Mouse (Mus musculus) hindbrain, embryonic 14.5 days (tissue): ENCODE measurements at regions not wholly inside any gene's neighbourhood (a gene's known extent, or its start where the extent isn't known, plus 50 kb on each side); places are given as distances from the start of the nearest gene placed in this dataset.
A peak's percentile ranks its signal among the peaks of the same experiment; 100 is the strongest.

Experiments
- ATAC-seq: fragments of 200-750 bp; cut with Nextera tagmentation; 2 replicates; pipeline ENCODE4 v1.8.0; 2017; ENCODE audit warnings: moderate number of reproducible peaks, mild to moderate bottlenecking, moderate TSS enrichment, moderate library complexity; ENCODE audit not compliant: low FRiP score
- DNase-seq: peaks from one replicate; pipeline ENCODE4 v3.0.0-alpha.2; 2015; ENCODE audit warnings: low spot score
- H3K27ac ChIP-seq: fragments of 300-500 bp; sonication (generic); 2 replicates; pipeline ENCODE4 v1.5.1; 2014; ENCODE audit warnings: mild to moderate bottlenecking, moderate library complexity
- H3K27me3 ChIP-seq: fragments of 300-500 bp; sonication (generic); 2 replicates; pipeline ENCODE4 v1.6.1; 2014; ENCODE audit warnings: mild to moderate bottlenecking, low read length, mixed read lengths; ENCODE audit not compliant: control insufficient read depth, insufficient read depth
- H3K36me3 ChIP-seq: fragments of 300-500 bp; sonication (generic); replicated peaks from 2 replicates; pipeline ENCODE4 v1.6.1; 2014; ENCODE audit not compliant: control insufficient read depth, insufficient read depth
- H3K4me1 ChIP-seq: fragments of 300-500 bp; sonication (generic); replicated peaks from 2 replicates; pipeline ENCODE4 v1.6.1; 2014; ENCODE audit warnings: antibody characterized with exemption, low read length, mixed read lengths; ENCODE audit not compliant: control insufficient read depth, insufficient read depth
- H3K4me2 ChIP-seq: fragments of 300-500 bp; sonication (generic); replicated peaks from 2 replicates; pipeline ENCODE4 v1.6.1; 2014; ENCODE audit warnings: mild to moderate bottlenecking, moderate library complexity
- H3K4me3 ChIP-seq: fragments of 300-500 bp; sonication (generic); replicated peaks from 2 replicates; pipeline ENCODE4 v1.5.1; 2014; ENCODE audit warnings: mild to moderate bottlenecking, low read length
- H3K9ac ChIP-seq: fragments of 300-500 bp; sonication (generic); 2 replicates; pipeline ENCODE4 v1.6.1; 2014
- H3K9me3 ChIP-seq: fragments of 300-500 bp; sonication (generic); 2 replicates; pipeline ENCODE4 v1.6.1; 2016; ENCODE audit warnings: low read length; ENCODE audit not compliant: control insufficient read depth
- WGBS: fragments of 180-500 bp; shearing (Covaris S2); extraction: QIAGEN DNeasy Blood & Tissue Kit; methylation state at CpG from one replicate; pipeline ENCODE4 v1.1.7; 2014; 5-methylcytosine and 5-hydroxymethylcytosine counted together

- ATAC-seq (peak; percentile 92), DNase-seq (peak; percentile 85)
- H3K4me3 ChIP-seq, result no peak overlapping the region
- H3K4me1 ChIP-seq, result peaks cover 12% of the 10 kb centered on the region; the same call in 1 of the 2 replicates
- H3K4me2 ChIP-seq, result peak overlapping the region; percentile 33
- no peak overlapping the region for H3K27ac ChIP-seq
- no peak overlapping the region for H3K9ac ChIP-seq
- peaks cover 70% of the 10 kb centered on the region for H3K27me3 ChIP-seq
- no peaks in the 10 kb centered on the region for H3K36me3 ChIP-seq
- no peaks in the 10 kb centered on the region for H3K9me3 ChIP-seq
- WGBS, result 2% methylated on average over 14 of the region's 14 CpGs
These were observed 163.7 kb downstream of the Gm12689 start for GRCm38 (mm10) chr4:99459436-99459835.

DNA sequence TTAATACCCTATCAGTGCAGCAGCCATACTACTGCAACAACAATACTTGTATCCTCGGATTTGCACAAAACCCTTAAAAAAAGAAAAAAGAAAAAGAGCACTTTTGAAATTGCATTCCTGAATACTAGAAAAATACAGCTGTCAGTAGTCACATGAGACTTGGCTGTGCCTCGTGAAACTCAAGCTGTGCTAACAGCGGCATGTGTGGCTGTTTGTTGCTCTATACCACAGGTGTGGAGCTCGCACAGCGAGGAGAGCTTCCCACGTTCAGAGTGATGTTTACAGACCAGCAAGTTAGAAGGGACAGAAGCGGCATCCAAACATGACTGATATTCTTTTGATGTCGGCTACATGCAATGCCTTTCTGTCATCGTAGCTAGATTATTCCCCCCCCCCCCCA lies 169.8 kb downstream of the Gm12689 start:
- ATAC-seq, result no peak
- Histone ChIP-seq H3K27ac (no peak overlapping the region), H3K27me3 (peaks cover 43% of the 10 kb centered on the region), H3K4me1 (no peaks in the 10 kb centered on the region), H3K4me2 (no peak overlapping the region), H3K9me3 (no peaks in the 10 kb centered on the region), H3K4me3 (no peak overlapping the region), H3K36me3 (no peaks in the 10 kb centered on the region), H3K9ac (no peak overlapping the region)
- 76% methylated on average over 9 of the region's 9 CpGs for WGBS
- no peak for DNase-seq

DNA sequence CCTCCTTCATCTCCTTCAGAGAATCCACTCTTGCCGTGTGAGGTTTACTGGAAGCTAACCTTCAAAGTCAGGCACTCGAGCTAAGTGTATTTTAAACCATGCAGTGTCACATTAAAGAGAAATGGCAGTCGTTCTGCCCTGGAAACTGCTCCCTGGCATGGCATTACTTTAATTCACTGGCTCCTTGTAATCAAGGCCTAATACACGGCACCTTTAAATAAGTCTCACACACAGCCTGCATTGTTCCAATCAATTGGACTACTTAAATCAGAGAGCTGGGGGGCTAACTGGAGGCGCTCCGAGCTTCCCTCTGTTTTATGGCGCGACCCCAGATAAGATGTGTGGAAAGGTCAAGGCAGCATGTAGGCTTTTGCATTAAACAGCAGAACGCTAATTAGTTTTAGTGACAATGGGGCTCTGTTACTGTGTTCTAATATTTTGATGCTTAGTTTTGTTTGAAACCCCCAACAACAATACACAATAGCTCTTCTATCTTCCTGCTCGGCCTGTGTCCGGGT lies 180.1 kb downstream of the Gm12689 start:
- no peak overlapping the region for H3K4me2 ChIP-seq
- WGBS, result 18% methylated on average over 11 of the region's 11 CpGs
- no peak for ATAC-seq
- H3K36me3 ChIP-seq, result no peaks in the 10 kb centered on the region
- no peak overlapping the region for H3K9ac ChIP-seq
- peaks cover 4% of the 10 kb centered on the region; the same call in 1 of the 2 replicates for H3K4me1 ChIP-seq
- H3K4me3 ChIP-seq, result no peak overlapping the region
- H3K27me3 ChIP-seq, result peaks cover 7% of the 10 kb centered on the region; the same call in 1 of the 2 replicates
- no peak for DNase-seq
- no peak overlapping the region for H3K27ac ChIP-seq
- no peaks in the 10 kb centered on the region for H3K9me3 ChIP-seq

GRCm38 (mm10) chr4:99484271-99484670 lies 171.8 kb upstream of the Foxd3 start:
- H3K9ac ChIP-seq, result no peak overlapping the region
- DNase-seq (no peak), ATAC-seq (no peak)
- no peaks in the 10 kb centered on the region for H3K36me3 ChIP-seq
- no peaks in the 10 kb centered on the region for H3K27me3 ChIP-seq
- H3K9me3 ChIP-seq, result no peaks in the 10 kb centered on the region
- H3K4me1 ChIP-seq, result no peaks in the 10 kb centered on the region
- no peak overlapping the region for H3K4me2 ChIP-seq
- no peak overlapping the region for H3K4me3 ChIP-seq
- 63% methylated on average over 4 of the region's 4 CpGs for WGBS
- no peak overlapping the region for H3K27ac ChIP-seq

DNA sequence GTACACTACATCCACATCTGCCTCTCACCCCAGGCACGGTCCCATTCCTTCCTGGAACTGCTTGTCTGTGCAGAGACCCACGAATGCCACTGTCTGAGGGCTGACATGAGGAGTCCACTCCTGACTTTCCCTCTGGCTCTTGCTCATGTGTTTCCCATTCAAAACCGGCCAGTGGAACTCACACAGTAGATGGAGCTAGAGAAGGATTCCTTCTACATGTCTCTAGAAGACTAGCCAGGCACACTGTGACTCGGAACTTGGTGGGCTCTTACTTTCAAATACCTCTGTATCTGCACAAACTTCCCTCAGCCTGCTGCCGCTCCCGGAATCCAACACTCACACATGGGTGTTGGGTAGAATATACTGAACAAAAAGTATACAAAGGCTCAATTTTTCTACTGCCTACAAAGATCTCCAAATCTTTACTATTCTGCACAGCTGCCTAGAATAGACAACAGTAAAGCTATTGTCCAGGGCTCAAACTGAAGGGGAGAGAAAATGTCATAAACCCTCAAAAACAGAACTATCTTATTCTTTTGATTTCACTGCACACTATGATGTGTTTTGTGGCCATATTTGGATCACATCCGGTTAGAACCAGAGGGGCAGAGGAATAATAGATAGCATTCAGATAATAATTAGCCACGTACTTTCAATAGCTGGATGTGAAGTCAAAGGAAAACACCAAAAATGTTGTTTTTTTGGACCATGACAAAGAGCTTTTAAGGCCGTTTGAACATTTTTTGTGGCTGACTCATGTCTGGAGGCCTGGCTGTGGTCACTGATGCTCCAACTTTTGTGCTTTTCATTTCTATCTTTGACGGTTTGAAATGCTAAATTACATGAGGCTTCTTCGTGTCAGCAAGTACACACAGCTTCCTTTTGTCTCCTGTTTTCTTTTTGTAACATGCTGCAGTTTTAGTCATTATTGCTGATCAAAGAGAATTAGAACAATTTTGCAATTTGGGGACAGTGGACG lies 164.3 kb upstream of the Foxd3 start:
- ATAC-seq, result no peak
- no peak overlapping the region for H3K9ac ChIP-seq
- H3K27ac ChIP-seq, result no peak overlapping the region

DNA sequence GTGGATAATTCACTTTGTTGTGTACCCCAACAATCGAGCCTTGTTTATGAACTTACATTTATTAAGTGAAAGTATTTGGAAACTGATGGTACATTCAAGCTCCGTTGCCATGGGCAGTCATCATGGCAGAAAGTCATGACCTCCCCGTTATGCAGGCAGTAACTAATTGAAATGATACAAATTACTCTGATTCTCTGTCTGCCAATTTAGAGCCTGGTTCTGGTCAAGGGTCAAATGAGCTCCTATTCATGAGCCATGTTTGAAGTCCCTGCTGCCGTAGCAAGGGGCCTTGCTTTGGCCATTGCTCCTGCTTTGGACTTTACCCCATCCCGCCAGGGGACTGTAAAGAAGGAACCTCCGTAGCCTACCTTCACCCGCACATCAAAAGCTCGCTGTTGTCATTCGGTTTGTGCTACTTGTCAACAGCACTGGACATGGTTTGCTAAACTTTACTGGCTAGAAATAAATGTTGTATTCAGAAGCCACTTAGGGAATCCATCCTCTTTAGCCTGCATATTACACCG lies 152.8 kb upstream of the Foxd3 start:
- Histone ChIP-seq H3K4me3 (no peak overlapping the region), H3K27ac (no peak overlapping the region), H3K27me3 (peaks cover 85% of the 10 kb centered on the region), H3K9me3 (no peaks in the 10 kb centered on the region), H3K9ac (no peak overlapping the region), H3K4me2 (no peak overlapping the region), H3K4me1 (no peaks in the 10 kb centered on the region), H3K36me3 (no peaks in the 10 kb centered on the region)
- ATAC-seq (no peak), DNase-seq (peak; percentile 31)
- 30% methylated on average over 10 of the region's 10 CpGs for WGBS

More for the DNA sequence above, 164.3 kb upstream of the Foxd3 start:
- Histone ChIP-seq H3K4me3 (no peak overlapping the region), H3K27me3 (peaks cover 13% of the 10 kb centered on the region), H3K4me2 (no peak overlapping the region), H3K4me1 (no peaks in the 10 kb centered on the region), H3K36me3 (no peaks in the 10 kb centered on the region), H3K9me3 (no peaks in the 10 kb centered on the region)
- 76% methylated on average over 12 of the region's 12 CpGs for WGBS
- no peak for DNase-seq

DNA sequence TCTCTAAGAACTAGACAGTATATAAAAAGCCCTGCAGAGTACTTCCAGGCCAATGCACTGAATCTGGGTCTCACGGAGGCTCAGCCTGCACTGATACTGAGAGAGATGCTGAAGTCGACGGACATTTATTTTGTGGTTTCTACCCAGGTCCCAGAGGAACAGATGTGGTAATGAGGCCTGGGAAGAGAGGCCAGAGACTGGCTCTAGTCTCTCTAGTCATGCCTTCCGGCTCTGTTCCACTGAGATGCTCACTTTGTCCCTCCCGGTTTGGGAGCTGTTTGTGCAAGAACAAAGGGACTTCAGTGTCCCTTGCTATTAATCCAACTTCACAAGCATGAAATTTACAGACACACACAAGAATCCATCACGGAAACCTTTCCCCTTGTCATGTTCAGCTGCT lies 144.1 kb upstream of the Foxd3 start:
- Histone ChIP-seq H3K9ac (no peak overlapping the region), H3K27me3 (peaks cover 8% of the 10 kb centered on the region; the same call in 1 of the 2 replicates), H3K4me3 (no peak overlapping the region), H3K27ac (no peak overlapping the region), H3K9me3 (no peaks in the 10 kb centered on the region), H3K36me3 (no peaks in the 10 kb centered on the region), H3K4me1 (no peaks in the 10 kb centered on the region), H3K4me2 (no peak overlapping the region)
- DNase-seq (no peak), ATAC-seq (no peak)
- WGBS, result 27% methylated on average over 6 of the region's 6 CpGs

GRCm38 (mm10) chr4:99516883-99517282 lies 139.2 kb upstream of the Foxd3 start:
- ATAC-seq (no peak), DNase-seq (no peak)
- Histone ChIP-seq H3K27me3 (no peaks in the 10 kb centered on the region; the same call in 1 of the 2 replicates), H3K9me3 (no peaks in the 10 kb centered on the region), H3K4me1 (no peaks in the 10 kb centered on the region), H3K4me2 (no peak overlapping the region), H3K27ac (no peak overlapping the region), H3K9ac (no peak overlapping the region), H3K36me3 (no peaks in the 10 kb centered on the region), H3K4me3 (no peak overlapping the region)
- WGBS, result 87% methylated on average over 3 of the region's 3 CpGs

- DNase-seq (no peak), ATAC-seq (no peak)
- Histone ChIP-seq H3K27me3 (no peaks in the 10 kb centered on the region), H3K9me3 (no peaks in the 10 kb centered on the region), H3K9ac (no peak overlapping the region), H3K36me3 (no peaks in the 10 kb centered on the region), H3K4me2 (no peak overlapping the region), H3K4me3 (no peak overlapping the region), H3K4me1 (no peaks in the 10 kb centered on the region), H3K27ac (no peak overlapping the region)
- 93% methylated on average over 12 of the region's 12 CpGs for WGBS
These were observed 128.7 kb upstream of the Foxd3 start for GRCm38 (mm10) chr4:99527441-99527840.
